Mouse (Mus musculus): ENCODE results near the gene Slc9a5.

DNA sequence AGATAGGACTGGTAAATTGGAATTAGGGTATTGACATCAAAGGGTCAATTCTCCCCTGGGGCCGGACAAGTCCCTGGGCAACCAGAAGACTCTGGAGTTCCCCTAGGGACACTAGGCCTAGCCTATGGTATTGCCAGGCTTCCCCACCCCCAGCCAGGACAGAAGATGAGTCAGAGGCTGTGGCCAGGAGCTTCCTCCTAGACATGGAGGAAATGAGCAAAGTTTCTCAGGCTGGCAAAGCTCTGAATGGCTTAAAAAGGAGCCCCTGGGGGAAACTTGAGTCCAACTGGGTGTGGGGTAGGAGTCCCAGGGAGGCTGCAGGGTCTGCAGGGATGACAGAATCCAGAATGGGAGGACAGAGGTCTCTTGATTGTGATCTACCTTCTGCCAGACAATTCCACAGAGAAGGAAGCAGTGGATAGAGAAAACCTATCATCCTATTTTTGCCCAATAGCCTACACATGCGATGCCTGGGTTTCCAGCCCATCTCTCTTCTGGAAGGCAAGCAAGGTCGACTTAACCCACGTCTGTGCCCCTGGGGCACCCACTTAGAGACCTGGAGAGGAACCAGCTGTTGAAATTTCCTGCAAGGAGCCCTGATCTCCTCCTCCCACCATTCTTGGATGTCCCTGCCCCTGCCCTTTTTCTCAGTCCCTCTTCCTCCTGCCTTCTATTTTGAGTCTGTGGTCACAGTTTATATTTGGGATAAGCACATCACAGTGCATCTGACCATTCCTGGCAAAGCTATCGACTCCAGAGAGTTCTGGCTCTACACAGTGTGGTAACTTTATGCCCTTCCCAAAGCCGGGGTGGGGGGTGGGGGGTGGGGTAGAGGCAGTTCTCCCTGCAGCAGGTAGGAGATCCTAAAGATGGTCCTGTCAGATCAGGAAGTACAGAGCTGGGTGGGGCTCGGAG lies 3.3 kb upstream of the Slc9a5 start:
- no peak for TF ChIP-seq CTCF (IDR thresholded peaks at IDR 0.05; ENCODE audit: low read depth, low read length)
- TF ChIP-seq GATA1 (IDR thresholded peaks at IDR 0.05; ENCODE audit: borderline replicate concordance, low read length): no peak

All from G1E (cell line).